Mouse (Mus musculus) spleen, adult 2 months (tissue): ENCODE measurements around the gene Eng. TPM values are rescaled to one million over a fixed set of nuclear protein-coding genes. Genes with fewer than 3 reads are reported as not detected.
A peak's percentile ranks its signal among the peaks of the same experiment; 100 is the strongest.

Experiments
- DNase-seq, 2 experiments: peaks; one replicate each; pipeline versions ENCODE4 v3.0.0 to v3.0.0-alpha.2; 2012 to 2021; ENCODE audit warnings: low spot score in 2 of 2, low read depth in 1 of 2
- H3K27ac ChIP-seq: fragments of 200-500 bp; 2 replicates; pipeline ENCODE4 v1.5.1; 2012; ENCODE audit warnings: low read length, inconsistent platforms; ENCODE audit not compliant: insufficient read depth
- H3K27me3 ChIP-seq: fragments of 200-500 bp; 2 replicates; pipeline ENCODE4 v1.6.1; 2012; ENCODE audit warnings: mild to moderate bottlenecking, moderate library complexity, low read length, inconsistent platforms; ENCODE audit not compliant: control insufficient read depth, insufficient read depth
- H3K36me3 ChIP-seq: fragments of 200-500 bp; 2 replicates; pipeline ENCODE4 v1.6.1; 2012; ENCODE audit warnings: mild to moderate bottlenecking, low read length, inconsistent platforms; ENCODE audit not compliant: control insufficient read depth, insufficient read depth
- H3K4me1 ChIP-seq: fragments of 200-500 bp; 2 replicates; pipeline ENCODE4 v1.6.1; 2011; ENCODE audit warnings: inconsistent platforms; ENCODE audit not compliant: control insufficient read depth, insufficient read depth, insufficient read length
- H3K4me3 ChIP-seq: fragments of 200-500 bp; 2 replicates; pipeline ENCODE4 v1.5.1; 2011; ENCODE audit warnings: mild to moderate bottlenecking, inconsistent platforms; ENCODE audit not compliant: insufficient read depth, insufficient read length; ENCODE audit errors: extremely low read depth
- CTCF ChIP-seq: fragments of 200-500 bp; IDR thresholded peaks from 2 replicates; pipeline ENCODE4 v1.5.1; 2011; ENCODE audit warnings: mild to moderate bottlenecking, inconsistent platforms; ENCODE audit not compliant: insufficient read depth, insufficient read length, insufficient replicate concordance; ENCODE audit errors: extremely low read depth
- POLR2A ChIP-seq: fragments of 200-500 bp; IDR thresholded peaks from 2 replicates; pipeline ENCODE4 v1.6.1; 2011; ENCODE audit warnings: low read depth, low read length, inconsistent platforms
- WGBS: fragments of 180-500 bp; shearing (Covaris S2); methylation state at CpG from one replicate; pipeline ENCODE4 v1.1.7; 2018; 5-methylcytosine and 5-hydroxymethylcytosine counted together
- polyA plus RNA-seq: library from polyadenylated mRNA; depleted of rRNA; stranded (reverse); fragments of >200 nt; gene quantifications from 2 replicates; pipeline ENCODE4 v1.2.3, GENCODE M21; 2012

Gene Eng
- polyA plus RNA-seq, 1 experiment, result 132 TPM

DNA sequence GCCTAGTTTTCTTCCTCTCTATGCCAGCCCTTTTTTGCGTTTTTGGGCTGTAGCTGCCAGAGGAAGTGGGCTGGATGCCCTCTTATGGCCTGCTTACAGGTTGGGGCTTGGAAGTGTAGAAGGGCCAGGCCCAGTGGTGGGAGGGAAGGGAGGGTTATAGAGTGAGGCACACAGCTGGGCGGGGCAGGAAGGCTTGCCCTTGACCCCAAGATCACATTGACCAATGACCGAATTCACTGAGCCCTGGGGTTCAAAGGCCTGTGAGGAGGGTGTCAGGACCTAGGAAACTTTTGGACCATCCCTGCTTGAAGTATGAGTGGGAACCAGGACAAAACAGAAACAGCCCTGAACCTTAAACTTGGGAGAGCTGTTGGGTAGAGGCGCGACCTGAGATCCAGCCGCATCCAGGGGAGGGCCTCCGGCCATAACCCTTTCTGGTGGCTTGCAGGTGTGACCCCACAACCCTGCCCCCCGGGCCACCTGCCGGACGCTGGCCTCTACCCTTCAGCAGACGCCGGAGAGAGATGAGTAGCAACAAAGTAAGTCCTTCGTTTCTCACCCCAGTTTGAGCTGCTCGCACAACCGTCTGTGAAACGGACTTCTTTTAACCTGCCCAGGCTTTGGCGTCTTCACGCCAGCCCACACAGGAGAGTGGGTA is 37.5 kb upstream of the Eng start:
- no peak for DNase-seq
- Histone ChIP-seq H3K27me3 (no peaks in the 10 kb centered on the region; the same call in 1 of the 2 replicates), H3K36me3 (no peaks in the 10 kb centered on the region), H3K4me1 (peaks cover 11% of the 10 kb centered on the region), H3K4me3 (peak overlapping the region; percentile 31; the same call in 1 of the 2 replicates), H3K27ac (peak overlapping the region; percentile 54)
- TF ChIP-seq CTCF (no peak), POLR2A (no peak)
- WGBS, result 56% methylated on average over 18 of the region's 18 CpGs

DNA sequence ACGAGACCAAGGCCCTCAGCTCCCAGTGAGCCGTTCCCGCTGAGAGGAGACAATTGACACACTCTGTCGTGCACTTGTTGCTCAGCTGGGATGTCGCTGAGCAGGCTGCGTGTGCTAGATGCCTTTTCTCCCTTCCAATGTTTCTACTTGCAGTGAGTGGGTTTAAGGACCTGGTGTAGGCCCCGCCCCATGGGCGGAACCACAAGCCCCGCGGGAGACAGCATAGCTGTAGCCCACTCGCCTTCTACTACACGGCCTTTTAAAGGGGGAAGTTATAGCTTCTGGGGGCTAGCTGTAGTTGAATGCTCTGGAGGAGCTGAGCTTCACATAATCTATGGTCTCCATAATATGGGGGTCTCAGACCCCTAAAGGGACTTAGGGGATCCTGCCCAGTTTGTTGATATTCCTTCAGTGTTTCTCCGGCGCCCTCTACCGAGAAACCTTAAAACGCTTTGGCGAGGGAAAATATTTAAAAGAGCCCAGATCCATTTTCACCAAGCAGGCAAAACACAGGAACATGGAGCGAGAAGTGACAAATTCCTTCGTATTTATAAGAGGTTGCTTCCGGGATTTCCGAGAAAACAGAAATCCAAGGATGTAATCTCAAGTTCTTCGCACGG is 35.7 kb upstream of the Eng start:
- Histone ChIP-seq H3K36me3 (no peaks in the 10 kb centered on the region), H3K4me1 (peaks cover 11% of the 10 kb centered on the region), H3K27me3 (no peaks in the 10 kb centered on the region; the same call in 1 of the 2 replicates), H3K4me3 (no peak overlapping the region), H3K27ac (no peak overlapping the region)
- 26% methylated on average over 23 of the region's 23 CpGs for WGBS
- DNase-seq, result no peak
- TF ChIP-seq CTCF (no peak), POLR2A (no peak)

- no peaks in the 10 kb centered on the region for H3K27me3 ChIP-seq
- no peaks in the 10 kb centered on the region for H3K36me3 ChIP-seq
- DNase-seq, result no peak
- 93% methylated on average over 26 of the region's 26 CpGs for WGBS
- H3K4me1 ChIP-seq, result peaks cover 11% of the 10 kb centered on the region; the same call in 1 of the 2 replicates
- no peak for TF ChIP-seq CTCF
- TF ChIP-seq POLR2A, result no peak
- H3K27ac ChIP-seq, result no peak overlapping the region
- H3K4me3 ChIP-seq, result no peak overlapping the region
Measured at GRCm38 (mm10) chr2:32612274-32612673, 34.1 kb upstream of the Eng start.

GRCm38 (mm10) chr2:32617109-32617508 is 29.3 kb upstream of the Eng start:
- no peaks in the 10 kb centered on the region for H3K36me3 ChIP-seq
- H3K4me1 ChIP-seq, result no peaks in the 10 kb centered on the region
- 97% methylated on average over 1 of the region's 1 CpGs for WGBS
- H3K27me3 ChIP-seq, result no peaks in the 10 kb centered on the region
- no peak overlapping the region for H3K27ac ChIP-seq
- TF ChIP-seq POLR2A (no peak), CTCF (no peak)
- no peak overlapping the region for H3K4me3 ChIP-seq
- DNase-seq, result no peak

GRCm38 (mm10) chr2:32617601-32618000 is 28.8 kb upstream of the Eng start:
- Histone ChIP-seq H3K27me3 (no peaks in the 10 kb centered on the region), H3K36me3 (no peaks in the 10 kb centered on the region), H3K4me3 (no peak overlapping the region), H3K27ac (no peak overlapping the region), H3K4me1 (no peaks in the 10 kb centered on the region)
- DNase-seq, result no peak
- TF ChIP-seq CTCF (no peak), POLR2A (no peak)
- 96% methylated on average over 4 of the region's 4 CpGs for WGBS

- Histone ChIP-seq H3K36me3 (no peaks in the 10 kb centered on the region), H3K27me3 (no peaks in the 10 kb centered on the region), H3K4me3 (no peak overlapping the region), H3K4me1 (no peaks in the 10 kb centered on the region), H3K27ac (no peak overlapping the region)
- no peak for TF ChIP-seq CTCF
- no peak for TF ChIP-seq POLR2A
- 93% methylated on average over 9 of the region's 9 CpGs for WGBS
- no peak for DNase-seq
Measured at GRCm38 (mm10) chr2:32618051-32618450, 28.3 kb upstream of the Eng start.
